Mouse (Mus musculus): ENCODE results near the gene Fbln5.

Gene Fbln5

GRCm38 (mm10) chr12:101810515-101810914 is 8.3 kb downstream of the Fbln5 start:
- DNase-seq (ENCODE audit: low read depth in 2 of 2, low spot score in 2 of 2) = no peak

- DNase-seq (ENCODE audit: low read depth in 2 of 2, low spot score in 2 of 2) = no peak
Observed at GRCm38 (mm10) chr12:101807400-101807799, 11.5 kb downstream of the Fbln5 start.

- no peak for DNase-seq (ENCODE audit: low read depth in 2 of 2, low spot score in 2 of 2)
Observed at GRCm38 (mm10) chr12:101802445-101802844, 16.4 kb downstream of the Fbln5 start.

- no peak for DNase-seq (ENCODE audit: low read depth in 2 of 2, low spot score in 2 of 2)
Observed at GRCm38 (mm10) chr12:101801744-101802143, 17.1 kb downstream of the Fbln5 start.

DNA sequence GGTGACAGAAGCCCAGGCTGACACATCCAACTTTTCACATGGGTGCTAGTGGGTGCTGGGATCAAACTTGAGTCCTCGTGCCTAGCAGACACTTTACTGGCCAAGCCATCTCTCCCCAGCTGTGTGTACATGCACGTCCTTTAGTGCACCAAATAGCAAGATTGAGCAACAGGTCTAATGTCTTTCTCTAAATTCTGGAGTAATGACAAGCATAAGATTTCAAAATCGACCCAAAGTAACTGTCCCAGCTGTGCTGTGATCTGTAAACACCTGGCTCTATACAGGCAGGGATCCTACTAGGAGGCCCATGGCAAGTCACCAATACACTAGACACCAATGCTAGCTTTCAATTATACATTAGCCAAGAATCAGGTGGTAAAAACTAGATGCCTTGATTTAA is 17.8 kb downstream of the Fbln5 start:
- DNase-seq (ENCODE audit: low read depth in 2 of 2, low spot score in 2 of 2) = no peak

- DNase-seq (ENCODE audit: low read depth in 2 of 2, low spot score in 2 of 2) = no peak
Observed at GRCm38 (mm10) chr12:101798189-101798922, 20.5 kb downstream of the Fbln5 start.

GRCm38 (mm10) chr12:101794458-101794857 is 24.4 kb downstream of the Fbln5 start:
- DNase-seq (ENCODE audit: low read depth in 2 of 2, low spot score in 2 of 2) = no peak

DNA sequence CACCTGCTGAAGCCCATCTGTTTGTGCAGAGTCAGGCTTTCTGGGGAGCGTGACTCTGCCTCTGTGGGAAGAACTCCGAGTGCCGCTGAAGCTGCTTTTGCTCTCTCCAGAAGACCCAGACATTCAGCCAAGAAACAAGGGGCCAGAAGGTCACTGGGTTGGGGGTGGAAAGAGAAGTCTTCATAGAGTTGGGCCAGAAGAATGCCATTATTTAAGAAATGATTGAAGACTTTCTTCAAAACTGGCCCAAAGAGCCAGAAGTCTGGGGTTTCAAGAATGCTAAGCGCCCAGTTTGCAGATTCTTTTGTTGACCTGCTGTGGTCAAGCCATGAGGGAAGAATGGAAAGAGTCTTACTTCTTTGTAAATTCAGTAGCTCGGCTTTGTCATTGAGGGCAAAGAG is 25.6 kb downstream of the Fbln5 start:
- DNase-seq (ENCODE audit: low read depth in 2 of 2, low spot score in 2 of 2) = no peak

GRCm38 (mm10) chr12:101792684-101793083 is 26.2 kb downstream of the Fbln5 start:
- no peak for DNase-seq (ENCODE audit: low read depth in 2 of 2, low spot score in 2 of 2)

DNA sequence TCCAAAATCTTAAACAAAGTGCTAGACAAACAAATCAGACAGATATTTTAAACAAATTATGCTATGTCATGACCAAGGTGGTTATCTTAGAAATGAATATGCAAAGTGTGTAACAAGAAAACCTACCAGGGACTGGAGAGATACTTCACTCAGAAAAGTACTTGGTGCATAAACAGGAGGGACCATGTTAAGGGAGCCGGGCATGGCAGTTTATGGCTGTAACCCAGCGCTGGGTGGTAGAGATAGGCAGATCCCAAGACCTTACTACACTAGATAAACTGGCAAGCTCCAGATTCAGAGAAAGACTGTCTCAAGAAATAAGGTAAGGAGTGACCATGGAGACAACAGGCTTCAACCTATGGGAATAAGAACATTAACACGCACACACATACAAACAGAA is 29.1 kb downstream of the Fbln5 start:
- DNase-seq (ENCODE audit: low read depth in 2 of 2, low spot score in 2 of 2) = no peak

DNA sequence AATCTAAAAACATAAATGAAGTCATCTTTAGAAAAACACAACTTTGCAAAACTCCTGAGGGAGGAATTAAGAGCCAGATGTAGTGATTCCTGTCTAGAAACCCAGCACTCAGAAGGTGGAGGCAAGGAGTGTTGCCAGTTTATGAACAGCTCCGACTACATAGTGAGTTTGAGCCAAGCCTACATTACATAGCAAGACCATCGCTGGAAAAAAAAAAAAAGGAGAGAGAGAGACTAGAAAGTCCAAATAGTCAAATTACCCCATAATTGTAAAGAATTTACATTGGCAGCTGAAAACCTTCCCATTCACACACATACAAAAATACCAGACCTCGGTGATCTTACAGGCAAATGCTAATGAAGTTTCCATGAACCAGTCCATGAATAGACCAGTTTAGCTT is 29.6 kb downstream of the Fbln5 start:
- no peak for DNase-seq (ENCODE audit: low read depth in 2 of 2, low spot score in 2 of 2)

GRCm38 (mm10) chr12:101782787-101783186 is 36.1 kb downstream of the Fbln5 start:
- no peak for DNase-seq (ENCODE audit: low read depth in 2 of 2, low spot score in 2 of 2)

DNA sequence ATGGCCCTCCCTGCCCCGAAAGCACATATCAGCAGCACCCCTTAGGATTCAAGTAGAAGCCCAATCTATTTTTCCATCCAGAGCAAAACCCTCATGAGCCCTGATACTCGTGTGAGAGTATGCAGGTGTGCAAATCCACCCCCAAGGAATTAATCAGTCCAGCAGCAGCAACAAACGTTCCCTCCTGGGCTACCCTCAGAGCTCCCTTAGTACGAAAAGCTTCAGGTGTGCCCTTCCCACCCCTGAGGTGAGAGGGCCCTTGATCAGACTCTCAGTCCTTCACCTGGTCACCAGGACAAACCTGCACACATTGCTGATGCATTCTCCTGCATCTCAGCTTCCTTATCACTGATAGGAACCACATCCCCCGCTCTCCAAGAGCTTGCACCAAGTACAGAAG is 37.9 kb downstream of the Fbln5 start:
- no peak for DNase-seq (ENCODE audit: low read depth in 2 of 2, low spot score in 2 of 2)

DNA sequence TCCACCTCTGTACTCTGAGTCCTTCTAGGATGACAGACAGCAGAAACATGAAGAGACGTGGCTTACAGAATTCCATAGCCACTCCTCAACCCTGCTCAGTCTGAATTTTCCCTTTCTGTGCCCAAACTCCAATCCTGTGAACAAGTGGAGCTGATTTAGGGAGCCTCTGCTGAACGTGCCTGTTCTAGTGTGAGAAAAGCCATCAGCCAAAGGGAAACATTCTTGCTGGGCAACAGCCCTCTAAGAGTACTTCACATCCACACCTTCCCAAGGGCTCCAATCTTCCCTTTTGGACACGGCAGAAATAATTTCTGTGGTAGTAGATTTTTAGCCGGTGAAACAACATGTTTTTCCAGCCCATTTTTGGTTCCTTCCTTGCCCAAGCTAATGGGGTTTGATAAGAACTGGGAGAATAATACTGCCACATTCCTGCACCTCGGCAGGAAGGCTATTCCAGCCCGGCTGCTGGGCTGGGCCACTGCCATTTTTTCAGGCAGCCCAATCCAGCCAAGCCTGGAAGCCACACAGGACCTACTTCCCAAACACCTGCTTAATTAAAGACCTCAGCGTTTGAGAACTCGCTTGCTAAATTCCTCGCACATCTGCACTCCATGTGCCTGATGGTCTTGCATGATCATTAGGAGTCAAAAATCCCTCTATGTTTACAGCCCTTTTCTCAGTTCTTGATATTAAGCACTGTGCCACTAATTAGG is 41.1 kb downstream of the Fbln5 start:
- no peak for DNase-seq (ENCODE audit: low read depth in 2 of 2, low spot score in 2 of 2)

DNA sequence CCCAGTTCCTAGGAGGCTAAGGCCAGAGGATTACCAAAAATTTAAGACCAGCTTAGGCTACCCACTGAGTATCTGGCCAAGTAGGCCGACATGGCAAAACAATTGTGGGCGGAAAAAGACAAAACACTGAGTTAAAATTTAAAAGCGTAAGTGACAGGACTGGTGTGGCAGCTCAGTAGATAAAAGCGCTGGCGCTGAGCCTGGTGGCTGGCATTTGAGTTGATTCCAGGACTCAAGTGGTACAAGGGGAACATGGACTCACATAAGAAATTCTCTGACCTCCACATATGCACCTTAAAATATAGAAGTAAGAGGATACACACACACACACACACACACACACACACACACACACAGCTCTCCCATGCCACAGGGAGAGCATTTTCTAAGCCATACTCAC is 42.5 kb downstream of the Fbln5 start:
- no peak for DNase-seq (ENCODE audit: low read depth in 2 of 2, low spot score in 2 of 2)

DNA sequence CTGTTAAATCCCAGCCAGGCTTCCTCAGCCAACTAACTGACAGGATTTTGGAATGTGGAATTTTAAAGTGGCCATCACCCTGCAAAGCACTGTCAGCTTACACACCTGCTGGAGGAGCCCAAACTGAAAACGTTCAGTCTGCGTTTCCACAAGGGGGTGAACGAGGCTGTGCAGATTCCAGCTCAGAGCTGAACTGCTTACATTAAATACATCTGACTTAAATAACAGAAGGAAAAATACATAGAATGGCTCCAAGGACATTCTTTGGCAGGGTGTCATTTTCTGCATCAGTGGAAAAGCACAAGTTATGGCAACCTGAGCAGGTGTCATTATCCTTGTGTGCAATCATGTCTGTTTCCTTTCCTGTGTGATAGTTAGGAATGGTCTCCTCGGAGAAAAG is 44.7 kb downstream of the Fbln5 start:
- DNase-seq (ENCODE audit: low read depth in 2 of 2, low spot score in 2 of 2) = no peak

DNA sequence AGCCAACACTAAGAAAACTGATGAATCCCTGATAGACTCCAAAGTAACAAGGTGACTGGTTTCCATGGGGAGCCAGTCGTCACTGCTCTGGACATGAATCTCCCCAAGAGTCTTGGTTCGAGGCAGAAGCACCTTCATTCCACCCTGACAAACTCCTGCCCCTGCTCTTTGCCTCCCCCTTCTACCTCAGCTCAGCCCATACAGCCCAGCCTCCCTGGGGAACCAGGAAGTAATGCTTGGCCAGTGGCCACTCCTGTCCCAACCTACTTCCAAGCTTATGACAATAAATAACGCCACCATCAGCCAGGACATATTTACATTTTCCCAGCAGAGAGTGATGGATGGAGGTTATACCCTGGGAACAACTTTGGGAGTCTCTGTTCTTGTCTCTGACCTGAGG is 45.9 kb downstream of the Fbln5 start:
- no peak for DNase-seq (ENCODE audit: low read depth in 2 of 2, low spot score in 2 of 2)

- no peak for DNase-seq (ENCODE audit: low read depth in 2 of 2, low spot score in 2 of 2)
Observed at GRCm38 (mm10) chr12:101770283-101771015, 48.4 kb downstream of the Fbln5 start.

DNA sequence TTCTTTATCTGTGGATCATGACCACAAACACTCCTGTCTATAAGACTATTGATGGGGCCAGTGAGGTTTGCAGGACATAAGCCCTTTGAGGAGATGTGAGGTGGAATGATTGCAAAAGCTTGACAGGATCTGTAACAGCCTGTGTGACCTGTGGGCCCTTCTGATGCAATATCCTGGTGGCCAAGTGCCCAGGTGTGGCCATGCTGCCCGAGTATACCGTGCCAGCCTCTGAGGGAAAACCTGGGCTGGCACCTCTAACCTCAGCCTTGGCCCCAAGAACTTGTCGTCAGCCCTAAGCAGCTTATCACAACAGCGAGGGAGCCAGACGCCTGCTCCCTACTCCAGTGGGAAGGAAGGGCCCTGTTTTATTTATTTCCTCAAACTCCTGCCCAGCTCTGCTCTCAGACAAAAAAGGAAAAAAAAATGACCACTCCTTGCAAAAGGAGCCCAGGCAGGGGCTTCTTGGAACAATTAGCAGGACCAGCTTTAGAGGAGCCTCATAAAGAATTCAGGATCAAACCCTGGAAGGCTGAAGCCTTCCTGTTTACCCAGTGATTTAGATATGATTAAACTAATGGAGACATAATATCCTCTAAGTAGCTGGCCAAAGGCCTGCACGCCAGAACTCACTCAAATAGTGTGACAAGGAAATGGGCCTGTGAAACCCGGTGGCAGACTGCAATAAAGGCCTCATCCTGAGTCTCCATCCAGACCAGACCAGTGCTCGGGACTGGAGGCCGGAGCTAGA is 51.4 kb downstream of the Fbln5 start:
- no peak for DNase-seq (ENCODE audit: low read depth in 2 of 2, low spot score in 2 of 2)

- DNase-seq (ENCODE audit: low read depth in 2 of 2, low spot score in 2 of 2) = no peak
Observed at GRCm38 (mm10) chr12:101766228-101766852, 52.5 kb downstream of the Fbln5 start.

GRCm38 (mm10) chr12:101764870-101765269 is 54.0 kb downstream of the Fbln5 start:
- no peak for DNase-seq (ENCODE audit: low read depth in 2 of 2, low spot score in 2 of 2)

Data from CD8-positive naive resting alpha-beta T cell, adult 2 months (primary cell).